Comparison of ENCODE assay signal across 14 mouse cellular contexts in the genomic region with DNA sequence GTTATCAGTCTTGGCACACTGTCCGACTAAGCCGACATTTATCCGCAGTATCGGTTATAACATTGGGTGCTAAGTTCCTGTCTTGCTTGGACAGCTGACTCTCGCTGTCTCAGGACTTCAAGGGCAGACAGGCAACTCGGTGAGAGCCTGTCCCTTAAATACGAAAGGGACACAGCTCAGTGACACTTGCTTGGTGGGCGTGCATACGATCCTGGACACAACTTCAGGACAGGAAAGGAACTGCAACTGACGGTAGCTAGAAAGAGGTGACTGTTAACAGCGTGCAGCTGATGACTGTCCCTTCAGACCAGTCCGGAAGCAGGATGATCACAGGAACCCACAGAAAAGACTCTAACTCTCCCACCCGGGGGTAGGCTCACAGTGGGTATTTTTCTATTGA. TPM values are rescaled to one million over a fixed set of nuclear protein-coding genes. Genes with fewer than 3 reads are reported as not detected.
DNase-seq lines count a peak whose midpoint lies in the region; ATAC-seq and TF ChIP-seq lines count a peak whose summit lies in the region.
"Had no signal": no experiment of that assay in that cellular context is flagged by ENCODE, and none has a peak within 500 bp of the region (broad histone marks: within the 10 kb centered on the region; RNA-seq: fewer than 3 reads in every experiment).

No protein-coding gene starts in this region.

- no peak overlapping the region for H3K9ac ChIP-seq in heart, embryonic 13.5 days
- H3K9ac ChIP-seq in liver, embryonic 14.5 days (replicated peaks): no peak overlapping the region
- no peak overlapping the region for H3K9ac ChIP-seq in MEL (ENCODE audit: control insufficient read depth, low read depth, low read length, poor library complexity, severe bottlenecking)
- H3K9ac ChIP-seq in hindbrain, postnatal 0 days (replicated peaks; ENCODE audit: low read length): no peak overlapping the region
- H3K9ac ChIP-seq: forebrain, embryonic 13.5 days had no signal

- no peak for TF ChIP-seq EP300 in liver, embryonic 14.5 days (IDR thresholded peaks at IDR 0.05; ENCODE audit: low read depth)
- no peak for TF ChIP-seq EP300 in MEL (IDR thresholded peaks at IDR 0.05; ENCODE audit: low read depth in 1 of 2, low read length in 2 of 2)

- H3K9me3 ChIP-seq in heart, embryonic 13.5 days: no peaks in the 10 kb centered on the region
- H3K9me3 ChIP-seq in heart, embryonic 10.5 days: no peaks in the 10 kb centered on the region
- no peaks in the 10 kb centered on the region for H3K9me3 ChIP-seq in liver, embryonic 14.5 days (ENCODE audit: control insufficient read depth, low read length)
- H3K9me3 ChIP-seq in MEL (replicated peaks; ENCODE audit: insufficient read depth, low read length): no peaks in the 10 kb centered on the region
- no peaks in the 10 kb centered on the region for H3K9me3 ChIP-seq in hindbrain, postnatal 0 days (ENCODE audit: low read length)
- H3K9me3 ChIP-seq: forebrain, embryonic 13.5 days; limb, embryonic 10.5 days had no signal

- peak; percentile 28; the same call in 1 of the 2 replicates for TF ChIP-seq CTCF in liver, embryonic 14.5 days (IDR thresholded peaks at IDR 0.05; ENCODE audit: low read depth)
- TF ChIP-seq CTCF in MEL (IDR thresholded peaks at IDR 0.05 in 2 of 3, conservative IDR thresholded peaks at IDR 0.05 in 1 of 3; ENCODE audit: control insufficient read depth in 1 of 3, insufficient read depth in 1 of 3, low read depth in 2 of 3, low read length in 3 of 3, poor library complexity in 1 of 3, severe bottlenecking in 1 of 3): no peak
- peak; percentile 67 for TF ChIP-seq CTCF in hindbrain, postnatal 0 days (IDR thresholded peaks at IDR 0.05; ENCODE audit: low read depth)

- TF ChIP-seq POLR2A in MEL (IDR thresholded peaks at IDR 0.05; ENCODE audit: control insufficient read depth in 1 of 2, insufficient read depth in 1 of 2, low read depth in 1 of 2, low read length in 2 of 2, poor library complexity in 1 of 2): no peak

- H3K36me3 ChIP-seq in heart, embryonic 13.5 days: peaks cover 25% of the 10 kb centered on the region
- H3K36me3 ChIP-seq in heart, embryonic 10.5 days: peaks cover 28% of the 10 kb centered on the region; the same call in 1 of the 2 replicates
- H3K36me3 ChIP-seq in liver, embryonic 14.5 days (replicated peaks; ENCODE audit: control insufficient read depth, insufficient read depth, low read depth): no peaks in the 10 kb centered on the region
- H3K36me3 ChIP-seq in MEL (ENCODE audit: control insufficient read depth in 1 of 2, insufficient read depth in 2 of 2, low read length in 2 of 2): no peaks in the 10 kb centered on the region
- H3K36me3 ChIP-seq in hindbrain, postnatal 0 days (ENCODE audit: insufficient read depth, low read length): no peaks in the 10 kb centered on the region
- H3K36me3 ChIP-seq: limb, embryonic 10.5 days had no signal

- ATAC-seq in heart, embryonic 13.5 days (ENCODE audit: extremely low read depth, insufficient number of reproducible peaks, low FRiP score, low TSS enrichment): no peak
- ATAC-seq in liver, embryonic 14.5 days (ENCODE audit: insufficient read depth): no peak
- ATAC-seq in hindbrain, postnatal 0 days: no peak
- no peak for ATAC-seq in activated CD4-positive, CD25-positive, alpha-beta regulatory T cell, adult 4 months
- ATAC-seq: forebrain, embryonic 13.5 days had no signal

- no peak for DNase-seq in heart, embryonic 10.5 days (ENCODE audit: low spot score)
- no peak for DNase-seq in liver, embryonic 14.5 days (ENCODE audit: low read depth in 3 of 3, low spot score in 3 of 3)
- DNase-seq in liver (no peak), MEL (ENCODE audit: low read depth, low spot score) (peak; percentile 57)
- DNase-seq in hindbrain, postnatal 0 days (ENCODE audit: low spot score): peak; percentile 38
- no peak for DNase-seq in right cerebral cortex, postnatal 14 days
- DNase-seq: adrenal gland, postnatal 14 days; cerebellum, adult 9-11 months; heart, postnatal 36 days; thymus, adult 18-20 months had no signal

- H3K4me3 ChIP-seq in heart, embryonic 13.5 days: 0 out of 2 replicates have a peak overlapping the region, but pooled peaks have one; percentile 13
- no peak overlapping the region for H3K4me3 ChIP-seq in heart, embryonic 10.5 days
- H3K4me3 ChIP-seq in liver, embryonic 14.5 days (ENCODE audit: insufficient read depth in 1 of 2, low read depth in 2 of 2, low read length in 2 of 2): no peak overlapping the region
- peak overlapping the region; percentile 41 to 66 for H3K4me3 ChIP-seq in MEL (ENCODE audit: control insufficient read depth in 1 of 2, insufficient read depth in 1 of 2, low read depth in 2 of 2, low read length in 2 of 2)
- H3K4me3 ChIP-seq in hindbrain, postnatal 0 days (ENCODE audit: low read length): no peak overlapping the region
- H3K4me3 ChIP-seq: forebrain, embryonic 13.5 days; limb, embryonic 10.5 days had no signal

- H3K27me3 ChIP-seq in heart, embryonic 13.5 days (replicated peaks): no peaks in the 10 kb centered on the region
- peaks cover 4% of the 10 kb centered on the region; the same call in 1 of the 2 replicates for H3K27me3 ChIP-seq in heart, embryonic 10.5 days (ENCODE audit: insufficient read depth, poor library complexity, severe bottlenecking)
- no peaks in the 10 kb centered on the region for H3K27me3 ChIP-seq in liver, embryonic 14.5 days (ENCODE audit: control insufficient read depth, insufficient read depth, low read length)
- H3K27me3 ChIP-seq in MEL (ENCODE audit: control insufficient read depth in 1 of 2, insufficient read depth in 2 of 2, low read length in 2 of 2): no peaks in the 10 kb centered on the region
- no peaks in the 10 kb centered on the region for H3K27me3 ChIP-seq in hindbrain, postnatal 0 days (ENCODE audit: insufficient read depth, low read length)
- H3K27me3 ChIP-seq: forebrain, embryonic 13.5 days had no signal

- no peaks in the 10 kb centered on the region for H3K79me2 ChIP-seq in MEL (ENCODE audit: control insufficient read depth, insufficient read depth, low read length, poor library complexity)

- H3K4me2 ChIP-seq in heart, embryonic 13.5 days: peak overlapping the region; percentile 51
- no peak overlapping the region for H3K4me2 ChIP-seq in liver, embryonic 14.5 days (ENCODE audit: low read depth)
- peak overlapping the region; percentile 5; the same call in 1 of the 2 replicates for H3K4me2 ChIP-seq in hindbrain, postnatal 0 days (ENCODE audit: low read depth, low read length)
- H3K4me2 ChIP-seq: forebrain, embryonic 13.5 days had no signal

- TF ChIP-seq RAD21 in MEL (IDR thresholded peaks at IDR 0.05; ENCODE audit: low read depth, low read length): no peak

- no peaks in the 10 kb centered on the region for H3K4me1 ChIP-seq in heart, embryonic 13.5 days
- H3K4me1 ChIP-seq in heart, embryonic 10.5 days: 0 out of 2 replicates have a peak, but pooled peaks cover 8% of the 10 kb centered on the region
- H3K4me1 ChIP-seq in liver, embryonic 14.5 days (replicated peaks; ENCODE audit: control insufficient read depth in 2 of 2, insufficient read depth in 2 of 2, low read length in 1 of 2): peaks cover 0 to 2% of the 10 kb centered on the region in 2 experiments; a peak in 1 of 4 replicates
- no peaks in the 10 kb centered on the region for H3K4me1 ChIP-seq in MEL (ENCODE audit: control insufficient read depth in 1 of 2, insufficient read depth in 2 of 2, low read length in 2 of 2)
- no peaks in the 10 kb centered on the region for H3K4me1 ChIP-seq in hindbrain, postnatal 0 days (ENCODE audit: insufficient read depth, low read length)
- H3K4me1 ChIP-seq: forebrain, embryonic 13.5 days had no signal

- H3K27ac ChIP-seq in heart, embryonic 13.5 days (replicated peaks): no peak overlapping the region
- no peak overlapping the region for H3K27ac ChIP-seq in heart, embryonic 10.5 days
- H3K27ac ChIP-seq in liver, embryonic 14.5 days: no peak overlapping the region
- H3K27ac ChIP-seq in MEL (ENCODE audit: control insufficient read depth, low read depth, low read length): no peak overlapping the region
- no peak overlapping the region for H3K27ac ChIP-seq in hindbrain, postnatal 0 days
- H3K27ac ChIP-seq: forebrain, embryonic 13.5 days; limb, embryonic 10.5 days had no signal

- WGBS in heart, embryonic 13.5 days: 39% methylated on average over 13 of the region's 13 CpGs
- WGBS in heart, embryonic 10.5 days: 52% methylated on average over 13 of the region's 13 CpGs
- 53% methylated on average over 13 of the region's 13 CpGs for WGBS in liver, embryonic 14.5 days (ENCODE audit: insufficient replicate concordance)
- 40% methylated on average over 13 of the region's 13 CpGs for WGBS in hindbrain, postnatal 0 days

TF ChIP-seq in MEL, 35 proteins besides CTCF, POLR2A, EP300 and RAD21:
- TF ChIP-seq JUND (IDR thresholded peaks at IDR 0.05; ENCODE audit: low read depth, low read length) (no peak), USF1 (IDR thresholded peaks at IDR 0.05; ENCODE audit: low read depth, low read length) (no peak), SIN3A (IDR thresholded peaks at IDR 0.05; ENCODE audit: low read length) (no peak), ETS1 (IDR thresholded peaks at IDR 0.05; ENCODE audit: low read depth, low read length) (0 out of 2 replicates have a peak, but pooled peaks have one; percentile 25), TCF12 (IDR thresholded peaks at IDR 0.05; ENCODE audit: low read depth, low read length) (no peak)

RNA-seq across cellular contexts. Expression of a gene that starts 27.8 kb away (rescaled TPM):
- 19.4 and 20.1 TPM in 2 replicates for polyA plus RNA-seq in heart, embryonic 13.5 days (2015; fragmentation: Nextera tagmentation; extraction: Ambion mirVana)
- polyA plus RNA-seq in heart, embryonic 10.5 days (2016; fragmentation: Nextera tagmentation; extraction: Ambion mirVana): 20.6 and 21.6 TPM in 2 replicates
- polyA plus RNA-seq in liver, embryonic 14.5 days (2012; rRNA removed): 0.84 and 1.1 TPM in 2 replicates
- polyA plus RNA-seq in liver, embryonic 14.5 days (2014; fragmentation: Nextera tagmentation; extraction: Ambion mirVana): 1.9 and 2.4 TPM in 2 replicates
- 0.08 TPM in 1 of 2 replicates, not detected in the other for total RNA-seq in MEL (2012; rRNA removed)
- polyA plus RNA-seq in MEL (2012; ENCODE audit: insufficient read depth in 1 of 2, insufficient read length in 2 of 2, low read depth in 1 of 2, low replicate concordance in 2 of 2, missing spikeins in 1 of 2): under 1 TPM in 1 of 2 experiments, not detected in 1; 0.03 TPM
- total RNA-seq in hindbrain, postnatal 0 days (2014; rRNA removed): 17.7 and 17.9 TPM in 2 replicates
- polyA plus RNA-seq in hindbrain, postnatal 0 days (2015; fragmentation: Nextera tagmentation; extraction: Ambion mirVana): 10.0 and 11.1 TPM in 2 replicates
- polyA plus RNA-seq in activated CD4-positive, CD25-positive, alpha-beta regulatory T cell, adult 4 months (2017; shearing (Covaris generic)): not detected

Comparison
In these comparisons a context has a peak if more than half of its experiments do, and no peak if none do; other contexts are left out.
1. H3K4me3 ChIP-seq: peak in heart, embryonic 13.5 days (single experiment) and MEL (2 of 2); none in heart, embryonic 10.5 days (single experiment), liver, embryonic 14.5 days (0 of 2) and hindbrain, postnatal 0 days (single experiment).
2. DNase-seq: peak in MEL (single experiment) and hindbrain, postnatal 0 days (single experiment); none in heart, embryonic 10.5 days (single experiment), liver, embryonic 14.5 days (0 of 3), liver (single experiment) and right cerebral cortex, postnatal 14 days (single experiment).
3. CTCF ChIP-seq: peak in liver, embryonic 14.5 days (single experiment) and hindbrain, postnatal 0 days (single experiment); none in MEL (0 of 3).